Comparison of ENCODE assay signal across 8 mouse cellular contexts in genomic region chr17:4040104-4040664, GRCm38 (mm10).
A peak's percentile ranks its signal among the peaks of the same experiment; 100 is the strongest.
DNase-seq lines count a peak whose midpoint lies in the region; ATAC-seq and TF ChIP-seq lines count a peak whose summit lies in the region.

No protein-coding gene starts in this region.

- no peak for TF ChIP-seq EP300 in stomach, postnatal 0 days (optimal IDR thresholded peaks at IDR 0.05)

- no peak overlapping the region for H3K4me3 ChIP-seq in neural tube, embryonic 15.5 days (replicated peaks)
- no peak overlapping the region for H3K4me3 ChIP-seq in hindbrain, embryonic 11.5 days (ENCODE audit: low read depth, low read length)
- H3K4me3 ChIP-seq in stomach, postnatal 0 days (ENCODE audit: low read depth, low read length) = no peak overlapping the region

- 4% methylated on average over 5 of the region's 5 CpGs for WGBS in neural tube, embryonic 15.5 days
- 27% methylated on average over 5 of the region's 5 CpGs for WGBS in hindbrain, embryonic 11.5 days
- 47% methylated on average over 5 of the region's 5 CpGs for WGBS in stomach, postnatal 0 days

- no peak for TF ChIP-seq CTCF in stomach, postnatal 0 days (IDR thresholded peaks at IDR 0.05; ENCODE audit: low read depth)

- no peaks in the 10 kb centered on the region for H3K36me3 ChIP-seq in neural tube, embryonic 15.5 days
- H3K36me3 ChIP-seq in hindbrain, embryonic 11.5 days (ENCODE audit: control insufficient read depth, insufficient read depth, low read length) = no peaks in the 10 kb centered on the region
- H3K36me3 ChIP-seq in stomach, postnatal 0 days (ENCODE audit: control insufficient read depth, insufficient read depth, low read length) = no peaks in the 10 kb centered on the region

- no peaks in the 10 kb centered on the region for H3K27me3 ChIP-seq in neural tube, embryonic 15.5 days (replicated peaks)
- H3K27me3 ChIP-seq in hindbrain, embryonic 11.5 days (ENCODE audit: control insufficient read depth, insufficient read depth, low read length) = no peaks in the 10 kb centered on the region
- no peaks in the 10 kb centered on the region for H3K27me3 ChIP-seq in stomach, postnatal 0 days (ENCODE audit: control insufficient read depth, insufficient read depth, low read length)

- peak; percentile 64 for DNase-seq in neural tube, embryonic 10.5 days (ENCODE audit: extremely low spot score, low spot score)
- peak; percentile 9 to 19 for DNase-seq in frontal cortex, postnatal 36 days (ENCODE audit: low spot score in 2 of 2)
- peak; percentile 41 for DNase-seq in hindbrain, embryonic 11.5 days (ENCODE audit: low spot score)
- DNase-seq in lung, postnatal 25 days (ENCODE audit: low spot score) = peak; percentile 6
- DNase-seq in yolk sac, embryonic 10.5 days (ENCODE audit: low spot score) = peak; percentile 2
- no peak for DNase-seq in cerebellum, adult 11 months
- no peak for DNase-seq in stomach, postnatal 0 days (ENCODE audit: low spot score)

- H3K4me2 ChIP-seq in neural tube, embryonic 15.5 days = no peak overlapping the region
- H3K4me2 ChIP-seq in hindbrain, embryonic 11.5 days (replicated peaks; ENCODE audit: low read depth, low read length) = no peak overlapping the region
- no peak overlapping the region for H3K4me2 ChIP-seq in stomach, postnatal 0 days (replicated peaks; ENCODE audit: low read depth)

- H3K9ac ChIP-seq in neural tube, embryonic 15.5 days (replicated peaks) = no peak overlapping the region
- no peak overlapping the region for H3K9ac ChIP-seq in hindbrain, embryonic 11.5 days (ENCODE audit: low read depth, low read length)
- H3K9ac ChIP-seq in stomach, postnatal 0 days (ENCODE audit: low read length) = no peak overlapping the region

- H3K9me3 ChIP-seq in neural tube, embryonic 15.5 days (replicated peaks) = no peaks in the 10 kb centered on the region
- no peaks in the 10 kb centered on the region for H3K9me3 ChIP-seq in hindbrain, embryonic 11.5 days (ENCODE audit: control insufficient read depth, low read length)
- no peaks in the 10 kb centered on the region for H3K9me3 ChIP-seq in stomach, postnatal 0 days (ENCODE audit: control insufficient read depth, low read length)

- peaks cover 9% of the 10 kb centered on the region for H3K4me1 ChIP-seq in neural tube, embryonic 15.5 days
- H3K4me1 ChIP-seq in hindbrain, embryonic 11.5 days (replicated peaks; ENCODE audit: control insufficient read depth, insufficient read depth, low read length) = no peaks in the 10 kb centered on the region
- H3K4me1 ChIP-seq in stomach, postnatal 0 days (replicated peaks; ENCODE audit: control insufficient read depth, insufficient read depth) = no peaks in the 10 kb centered on the region

- H3K27ac ChIP-seq in neural tube, embryonic 15.5 days (replicated peaks) = no peak overlapping the region
- peak overlapping the region; percentile 63 for H3K27ac ChIP-seq in hindbrain, embryonic 11.5 days (ENCODE audit: low read depth, low read length)
- H3K27ac ChIP-seq in stomach, postnatal 0 days (replicated peaks) = no peak overlapping the region

- no peak for ATAC-seq in neural tube, embryonic 15.5 days (ENCODE audit: low FRiP score)
- ATAC-seq in hindbrain, embryonic 11.5 days (ENCODE audit: low FRiP score) = peak; percentile 72
- ATAC-seq in stomach, postnatal 0 days (ENCODE audit: low FRiP score, low TSS enrichment) = no peak

Comparison
In these comparisons a context has a peak if more than half of its experiments do, and no peak if none do; other contexts are left out.
1. DNase-seq: peak in neural tube, embryonic 10.5 days (single experiment), frontal cortex, postnatal 36 days (2 of 2), hindbrain, embryonic 11.5 days (single experiment), lung, postnatal 25 days (single experiment) and yolk sac, embryonic 10.5 days (single experiment); none in cerebellum, adult 11 months (single experiment) and stomach, postnatal 0 days (single experiment).